Mouse (Mus musculus) lung, postnatal 0 days (tissue): ENCODE results near the gene Trim44.

Source experiments
- CTCF ChIP-seq: IDR thresholded peaks from 2 replicates; pipeline ENCODE4 v1.5.1; 2016; ENCODE audit warnings: antibody characterized with exemption, mild to moderate bottlenecking
- EP300 ChIP-seq: IDR thresholded peaks from 2 replicates; pipeline ENCODE4 v1.6.1; 2016; ENCODE audit warnings: antibody characterized with exemption, mild to moderate bottlenecking, control low read depth

DNA sequence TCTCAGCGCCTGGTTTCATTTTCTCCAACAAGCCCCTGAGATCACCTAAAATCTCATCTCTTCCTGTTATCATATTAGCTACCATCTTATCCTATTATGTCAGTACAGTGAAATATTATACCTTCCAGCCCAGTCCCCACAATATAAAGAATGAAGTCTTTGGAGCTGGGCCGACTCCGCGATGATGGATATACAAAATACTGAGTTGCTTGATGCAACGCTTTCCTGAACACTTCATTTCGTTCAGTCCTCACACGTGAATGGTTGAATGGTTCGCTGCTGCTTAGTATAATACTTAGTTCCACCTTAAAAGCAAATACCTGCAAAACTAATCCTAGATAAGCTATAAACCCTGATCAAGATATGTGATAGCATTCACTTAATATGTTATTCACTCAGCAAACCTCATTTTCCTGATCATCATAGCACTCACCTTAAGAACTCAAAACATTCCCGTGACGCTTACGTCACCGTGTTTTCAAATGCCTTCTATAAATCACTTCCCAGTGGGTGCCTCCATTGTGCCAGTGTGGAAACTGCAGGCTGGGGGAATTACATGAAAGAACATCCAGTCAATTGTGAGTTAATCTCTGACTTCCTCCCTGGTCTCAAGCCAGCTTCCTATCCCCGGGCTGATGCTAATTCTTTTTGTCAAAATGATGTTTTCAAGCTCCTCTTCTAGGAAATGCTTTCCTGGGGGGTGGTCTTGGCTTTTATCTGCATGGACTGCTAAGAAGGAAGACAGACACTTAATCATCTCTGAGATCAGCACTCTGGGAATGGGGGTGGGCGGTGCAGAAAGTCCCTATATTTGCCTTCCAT lies at the start of gene Trim44:
- TF ChIP-seq CTCF, result no peak
- TF ChIP-seq EP300, result no peak
